In the genomic region with DNA sequence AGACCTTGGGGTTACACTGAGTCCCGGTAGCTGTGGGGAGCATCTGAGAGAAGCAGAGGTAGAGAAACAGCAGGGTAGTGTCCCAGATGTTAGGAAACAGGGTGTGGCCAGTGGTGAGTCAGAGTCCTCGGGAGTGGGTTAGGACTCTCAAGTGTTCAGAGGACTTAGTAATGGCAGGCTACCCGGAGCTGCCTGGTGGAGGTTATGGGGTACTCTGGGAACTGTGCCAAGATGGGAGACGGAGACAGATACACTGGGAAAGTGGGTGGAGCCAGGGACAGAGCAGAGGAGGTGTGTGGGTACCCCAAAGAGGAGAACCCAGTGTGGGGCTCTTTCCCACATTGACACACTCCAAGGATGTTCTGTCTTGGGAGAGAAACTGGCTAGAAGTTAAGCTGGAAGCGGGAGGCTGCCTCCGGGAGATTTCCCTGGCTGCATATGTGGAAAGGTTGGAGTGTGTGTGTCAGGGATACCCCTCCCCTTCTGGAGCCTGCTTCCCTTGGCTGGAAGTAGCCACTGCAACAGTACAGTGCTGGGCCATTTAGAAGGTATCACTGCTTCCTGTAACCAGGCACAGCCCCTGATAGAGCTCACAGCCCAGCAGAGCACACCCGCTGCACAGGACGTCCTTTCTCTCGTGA, we compare ENCODE assay signal across 10 mouse cellular contexts. TPM values are rescaled to one million over a fixed set of nuclear protein-coding genes. Genes with fewer than 3 reads are reported as not detected.
DNase-seq lines count a peak whose midpoint lies in the region; ATAC-seq and TF ChIP-seq lines count a peak whose summit lies in the region.
"Had no signal": no experiment of that assay in that cellular context is flagged by ENCODE, and none has a peak within 500 bp of the region (broad histone marks: within the 10 kb centered on the region; RNA-seq: fewer than 3 reads in every experiment).

No protein-coding gene starts in this region.

- peaks cover 4% of the 10 kb centered on the region; the same call in 1 of the 2 replicates for H3K4me1 ChIP-seq in spleen, adult 2 months (ENCODE audit: control insufficient read depth, insufficient read depth, insufficient read length)
- peaks cover 37 to 39% of the 10 kb centered on the region in 2 experiments; a peak in 3 of 4 replicates for H3K4me1 ChIP-seq in heart, embryonic 14.5 days (ENCODE audit: control insufficient read depth in 2 of 2, insufficient read depth in 2 of 2, low read length in 2 of 2)
- peaks cover 29% of the 10 kb centered on the region for H3K4me1 ChIP-seq in stomach, embryonic 16.5 days (ENCODE audit: control insufficient read depth, insufficient read depth, low read length)
- H3K4me1 ChIP-seq in midbrain, embryonic 11.5 days (ENCODE audit: control insufficient read depth, insufficient read depth, low read length): no peaks in the 10 kb centered on the region

- no peak overlapping the region for H3K4me2 ChIP-seq in heart, embryonic 14.5 days (ENCODE audit: low read length)
- no peak overlapping the region for H3K4me2 ChIP-seq in stomach, embryonic 16.5 days (ENCODE audit: low read depth, low read length)
- no peak overlapping the region for H3K4me2 ChIP-seq in midbrain, embryonic 11.5 days
- H3K4me2 ChIP-seq: liver, embryonic 13.5 days had no signal

- H3K9me3 ChIP-seq in heart, embryonic 14.5 days (ENCODE audit: control insufficient read depth, low read length): no peaks in the 10 kb centered on the region
- H3K9me3 ChIP-seq in stomach, embryonic 16.5 days (replicated peaks; ENCODE audit: control insufficient read depth, low read length): no peaks in the 10 kb centered on the region
- no peaks in the 10 kb centered on the region for H3K9me3 ChIP-seq in midbrain, embryonic 11.5 days (ENCODE audit: control insufficient read depth, low read length)
- H3K9me3 ChIP-seq: liver, embryonic 13.5 days had no signal

- no peaks in the 10 kb centered on the region; the same call in 1 of the 2 replicates for H3K27me3 ChIP-seq in spleen, adult 2 months (ENCODE audit: control insufficient read depth, insufficient read depth, low read length)
- H3K27me3 ChIP-seq in heart, embryonic 14.5 days (ENCODE audit: control insufficient read depth, insufficient read depth, low read length): peaks cover 10% of the 10 kb centered on the region
- H3K27me3 ChIP-seq in stomach, embryonic 16.5 days (ENCODE audit: control insufficient read depth, insufficient read depth, low read length): 0 out of 2 replicates have a peak, but pooled peaks cover under 1% of the 10 kb centered on the region
- H3K27me3 ChIP-seq in midbrain, embryonic 11.5 days (ENCODE audit: control insufficient read depth, insufficient read depth, low read length): no peaks in the 10 kb centered on the region; the same call in 1 of the 2 replicates

- no peak for TF ChIP-seq POLR2A in spleen, adult 2 months (IDR thresholded peaks at IDR 0.05; ENCODE audit: low read depth, low read length)

- WGBS in spleen, adult 2 months: 69% methylated on average over 9 of the region's 9 CpGs
- 31% methylated on average over 9 of the region's 9 CpGs for WGBS in heart, embryonic 14.5 days
- 44% methylated on average over 9 of the region's 9 CpGs for WGBS in stomach, embryonic 16.5 days
- 74% methylated on average over 9 of the region's 9 CpGs for WGBS in midbrain, embryonic 11.5 days

- no peaks in the 10 kb centered on the region for H3K36me3 ChIP-seq in spleen, adult 2 months (ENCODE audit: control insufficient read depth, insufficient read depth, low read length)
- no peaks in the 10 kb centered on the region for H3K36me3 ChIP-seq in heart, embryonic 14.5 days (ENCODE audit: control insufficient read depth, insufficient read depth, low read length)
- H3K36me3 ChIP-seq in stomach, embryonic 16.5 days (ENCODE audit: control insufficient read depth, insufficient read depth, low read length): no peaks in the 10 kb centered on the region
- no peaks in the 10 kb centered on the region for H3K36me3 ChIP-seq in midbrain, embryonic 11.5 days (ENCODE audit: control insufficient read depth, insufficient read depth, low read length)
- H3K36me3 ChIP-seq: liver, embryonic 13.5 days had no signal

- 0 out of 2 replicates have a peak overlapping the region, but pooled peaks have one; percentile 15 for H3K27ac ChIP-seq in spleen, adult 2 months (ENCODE audit: insufficient read depth, low read length)
- H3K27ac ChIP-seq in heart, embryonic 14.5 days (replicated peaks in 1 of 2; ENCODE audit: control insufficient read depth in 1 of 2, insufficient read depth in 1 of 2, low read depth in 2 of 2, low read length in 2 of 2): peak overlapping the region; percentile 7 to 65; a peak in 3 of 4 replicates
- peak overlapping the region; percentile 59 for H3K27ac ChIP-seq in stomach, embryonic 16.5 days (ENCODE audit: low read length)
- no peak overlapping the region for H3K27ac ChIP-seq in midbrain, embryonic 11.5 days (ENCODE audit: low read depth, low read length)
- H3K27ac ChIP-seq: liver, embryonic 13.5 days had no signal

- no peak for TF ChIP-seq CTCF in spleen, adult 2 months (IDR thresholded peaks at IDR 0.05; ENCODE audit: extremely low read depth, insufficient read depth, insufficient read length, insufficient replicate concordance)

- H3K9ac ChIP-seq in heart, embryonic 14.5 days (ENCODE audit: low read length): no peak overlapping the region
- H3K9ac ChIP-seq in stomach, embryonic 16.5 days (ENCODE audit: low read length): peak overlapping the region; percentile 13; the same call in 1 of the 2 replicates
- no peak overlapping the region; the same call in 1 of the 2 replicates for H3K9ac ChIP-seq in midbrain, embryonic 11.5 days (ENCODE audit: low read length)
- H3K9ac ChIP-seq: liver, embryonic 13.5 days had no signal

- no peak for ATAC-seq in heart, embryonic 14.5 days (ENCODE audit: insufficient number of reproducible peaks, insufficient read depth, low FRiP score, low read depth)
- ATAC-seq in stomach, embryonic 16.5 days (ENCODE audit: insufficient read depth, low FRiP score): peak; percentile 22; the same call in 1 of the 2 replicates
- no peak for ATAC-seq in midbrain, embryonic 11.5 days (ENCODE audit: low FRiP score)

- H3K4me3 ChIP-seq in spleen, adult 2 months (ENCODE audit: extremely low read depth, insufficient read depth, insufficient read length): no peak overlapping the region
- no peak overlapping the region for H3K4me3 ChIP-seq in heart, embryonic 14.5 days (ENCODE audit: control insufficient read depth in 1 of 2, insufficient read depth in 1 of 2, low read depth in 1 of 2, low read length in 2 of 2)
- no peak overlapping the region for H3K4me3 ChIP-seq in stomach, embryonic 16.5 days (replicated peaks; ENCODE audit: low read length)
- H3K4me3 ChIP-seq in midbrain, embryonic 11.5 days (ENCODE audit: low read depth, low read length): no peak overlapping the region
- H3K4me3 ChIP-seq: liver, embryonic 13.5 days had no signal

- DNase-seq in gastrocnemius, adult 18-20 months (ENCODE audit: low spot score): peak; percentile 62
- no peak for DNase-seq in gastrocnemius, postnatal 10 days
- DNase-seq in spleen, adult 2 months (ENCODE audit: low read depth in 1 of 2, low spot score in 2 of 2): no peak
- no peak for DNase-seq in spleen, postnatal 14 days (ENCODE audit: low spot score in 2 of 2)
- DNase-seq in urinary bladder, postnatal 25 days (ENCODE audit: low spot score): no peak
- no peak for DNase-seq in midbrain, embryonic 11.5 days (ENCODE audit: low spot score, missing footprints)
- DNase-seq: liver, embryonic 13.5 days; thymus, postnatal 25 days had no signal

RNA-seq across cellular contexts. Expression of gene Tnxb, which starts 14.0 kb away (rescaled TPM):
- total RNA-seq in gastrocnemius, adult 18-20 months (2021): 10 to 100 TPM; 28.3 to 32.8 TPM
- total RNA-seq in gastrocnemius, postnatal 10 days (2021): 100 to 1,000 TPM in 1 of 2 experiments, 10 to 100 TPM in 1; 90.2 to 123 TPM
- 34.1 and 34.4 TPM in 2 replicates for polyA plus RNA-seq in spleen, adult 2 months (2012; rRNA removed)
- 2.7 and 3.0 TPM in 2 replicates for polyA plus RNA-seq in heart, embryonic 14.5 days (2014; fragmentation: Nextera tagmentation; extraction: Ambion mirVana)
- polyA plus RNA-seq in stomach, embryonic 16.5 days (2015; fragmentation: Nextera tagmentation; extraction: Ambion mirVana): 1.3 and 1.8 TPM in 2 replicates
- 0.03 and 0.05 TPM in 2 replicates for polyA plus RNA-seq in midbrain, embryonic 11.5 days (2014; fragmentation: Nextera tagmentation; extraction: Ambion mirVana)

RNA-seq across cellular contexts. Expression of gene Atf6b, which starts 37.4 kb away (rescaled TPM):
- total RNA-seq in gastrocnemius, adult 18-20 months (2021): 1 to 10 TPM; 5.9 to 7.9 TPM
- 10 to 100 TPM; 12.7 to 14.4 TPM for total RNA-seq in gastrocnemius, postnatal 10 days (2021)
- 76.4 and 102 TPM in 2 replicates for polyA plus RNA-seq in spleen, adult 2 months (2012; rRNA removed)
- polyA plus RNA-seq in heart, embryonic 14.5 days (2014; fragmentation: Nextera tagmentation; extraction: Ambion mirVana): 28.7 and 34.3 TPM in 2 replicates
- 73.5 and 78.0 TPM in 2 replicates for polyA plus RNA-seq in stomach, embryonic 16.5 days (2015; fragmentation: Nextera tagmentation; extraction: Ambion mirVana)
- 68.2 and 77.6 TPM in 2 replicates for polyA plus RNA-seq in midbrain, embryonic 11.5 days (2014; fragmentation: Nextera tagmentation; extraction: Ambion mirVana)

RNA-seq across cellular contexts. Expression of gene Fkbpl, which starts 39.8 kb away (rescaled TPM):
- total RNA-seq in gastrocnemius, adult 18-20 months (2021): 1 to 10 TPM; 5.7 to 6.0 TPM
- 1 to 10 TPM; 4.5 to 4.7 TPM for total RNA-seq in gastrocnemius, postnatal 10 days (2021)
- 1.4 and 1.6 TPM in 2 replicates for polyA plus RNA-seq in spleen, adult 2 months (2012; rRNA removed)
- 7.3 and 8.9 TPM in 2 replicates for polyA plus RNA-seq in heart, embryonic 14.5 days (2014; fragmentation: Nextera tagmentation; extraction: Ambion mirVana)
- 13.1 and 14.4 TPM in 2 replicates for polyA plus RNA-seq in stomach, embryonic 16.5 days (2015; fragmentation: Nextera tagmentation; extraction: Ambion mirVana)
- polyA plus RNA-seq in midbrain, embryonic 11.5 days (2014; fragmentation: Nextera tagmentation; extraction: Ambion mirVana): 14.4 and 15.1 TPM in 2 replicates

RNA-seq across cellular contexts. Expression of gene Prrt1, which starts 55.0 kb away (rescaled TPM):
- under 1 TPM; 0.30 to 0.38 TPM for total RNA-seq in gastrocnemius, adult 18-20 months (2021)
- total RNA-seq in gastrocnemius, postnatal 10 days (2021): under 1 TPM; 0.61 to 0.63 TPM
- 9.5 and 9.9 TPM in 2 replicates for polyA plus RNA-seq in spleen, adult 2 months (2012; rRNA removed)
- 0.27 and 0.39 TPM in 2 replicates for polyA plus RNA-seq in heart, embryonic 14.5 days (2014; fragmentation: Nextera tagmentation; extraction: Ambion mirVana)
- 0.31 and 0.45 TPM in 2 replicates for polyA plus RNA-seq in stomach, embryonic 16.5 days (2015; fragmentation: Nextera tagmentation; extraction: Ambion mirVana)
- 1.8 and 2.4 TPM in 2 replicates for polyA plus RNA-seq in midbrain, embryonic 11.5 days (2014; fragmentation: Nextera tagmentation; extraction: Ambion mirVana)

RNA-seq across cellular contexts. Expression of gene Ppt2, which starts 56.1 kb away (rescaled TPM):
- total RNA-seq in gastrocnemius, adult 18-20 months (2021): 10 to 100 TPM; 36.0 to 38.3 TPM
- 10 to 100 TPM; 32.6 to 33.7 TPM for total RNA-seq in gastrocnemius, postnatal 10 days (2021)
- 31.7 and 36.3 TPM in 2 replicates for polyA plus RNA-seq in spleen, adult 2 months (2012; rRNA removed)
- polyA plus RNA-seq in heart, embryonic 14.5 days (2014; fragmentation: Nextera tagmentation; extraction: Ambion mirVana): 30.4 and 33.3 TPM in 2 replicates
- 25.2 and 25.7 TPM in 2 replicates for polyA plus RNA-seq in stomach, embryonic 16.5 days (2015; fragmentation: Nextera tagmentation; extraction: Ambion mirVana)
- polyA plus RNA-seq in midbrain, embryonic 11.5 days (2014; fragmentation: Nextera tagmentation; extraction: Ambion mirVana): 25.8 and 26.4 TPM in 2 replicates
